Mouse (Mus musculus) E14TG2a.4 (cell line): ENCODE results near the gene Mn1.

Source experiments
- CTCF ChIP-seq: conservative IDR thresholded peaks from 2 replicates; pipeline ENCODE4 v1.5.1; 2014; ENCODE audit warnings: low read length
- NANOG ChIP-seq: IDR thresholded peaks from 2 replicates; pipeline ENCODE4 v1.6.1; 2014; ENCODE audit warnings: borderline replicate concordance, low read length, mixed read lengths
- POU5F1 ChIP-seq: IDR thresholded peaks from 2 replicates; pipeline ENCODE4 v1.6.1; 2014; ENCODE audit warnings: low read length, borderline replicate concordance

DNA sequence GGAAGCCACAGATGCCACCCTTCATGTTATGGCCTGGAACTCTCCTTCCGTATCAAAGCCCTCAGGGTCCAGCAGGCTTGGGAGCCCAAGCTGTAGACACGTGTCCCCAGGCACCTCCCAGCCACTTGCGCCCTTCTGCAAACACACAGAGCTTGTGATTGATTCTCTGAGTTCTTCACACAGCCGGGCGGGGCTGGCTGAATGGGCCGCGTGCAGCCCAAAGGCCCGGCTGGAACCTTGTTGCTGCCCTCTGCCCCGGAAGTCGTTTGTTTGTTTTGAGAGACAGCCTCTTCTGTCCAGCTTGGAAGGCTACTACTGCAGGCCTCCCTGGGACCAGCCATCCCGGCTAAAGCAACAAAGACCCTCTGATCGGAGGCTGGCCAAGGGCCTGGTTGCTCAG is 89.2 kb downstream of the Mn1 start:
- no peak for TF ChIP-seq CTCF
- no peak for TF ChIP-seq POU5F1
- no peak for TF ChIP-seq NANOG
